Mouse (Mus musculus): ENCODE results near the gene Lrriq3.

GRCm38 (mm10) chr3:155137737-155138136 lies 44.5 kb downstream of the Lrriq3 start:
- no peak for TF ChIP-seq POLR2A (IDR thresholded peaks at IDR 0.05; ENCODE audit: insufficient read length, low read depth)
- TF ChIP-seq MAX (IDR thresholded peaks at IDR 0.05; ENCODE audit: low read depth): no peak
- no peak for TF ChIP-seq USF1 (IDR thresholded peaks at IDR 0.05; ENCODE audit: low read depth)
- TF ChIP-seq REST (IDR thresholded peaks at IDR 0.05; ENCODE audit: insufficient read depth, insufficient read length): no peak
- no peak for TF ChIP-seq E2F4 (IDR thresholded peaks at IDR 0.05; ENCODE audit: insufficient read depth)
- no peak for TF ChIP-seq MYOG (IDR thresholded peaks at IDR 0.05; ENCODE audit: control insufficient read depth in 1 of 3, insufficient read depth in 1 of 3, insufficient read length in 2 of 3, low read depth in 2 of 3)
- TF ChIP-seq POLR2AphosphoS2 (IDR thresholded peaks at IDR 0.05; ENCODE audit: insufficient read length, low read depth): no peak
- TF ChIP-seq TCF12 (IDR thresholded peaks at IDR 0.05; ENCODE audit: insufficient read depth, poor library complexity, severe bottlenecking): no peak
- no peak for TF ChIP-seq SRF (IDR thresholded peaks at IDR 0.05; ENCODE audit: control insufficient read depth, insufficient read length, low read depth)

Measured in myocyte (in vitro differentiated cells).